ENCODE assay signal across 36 mouse cellular contexts in genomic region chr7:89850510-89850909, GRCm38 (mm10). TPM values are rescaled to one million over a fixed set of nuclear protein-coding genes. Genes with fewer than 3 reads are reported as not detected.
A peak's percentile ranks its signal among the peaks of the same experiment; 100 is the strongest.
DNase-seq lines count a peak whose midpoint lies in the region; TF ChIP-seq lines count a peak whose summit lies in the region.
"Had no signal": no experiment of that assay in that cellular context is flagged by ENCODE, and none has a peak within 500 bp of the region (broad histone marks: within the 10 kb centered on the region; RNA-seq: fewer than 3 reads in every experiment).

No protein-coding gene starts in this region.

- TF ChIP-seq POLR2A in kidney, adult 2 months (IDR thresholded peaks at IDR 0.05; ENCODE audit: low read depth, low read length), result no peak

- no peak for TF ChIP-seq CTCF in kidney, adult 2 months (conservative IDR thresholded peaks at IDR 0.05; ENCODE audit: insufficient read depth, insufficient read length, low read depth, low read length)

- no peaks in the 10 kb centered on the region for H3K27me3 ChIP-seq in kidney, adult 2 months (replicated peaks; ENCODE audit: control insufficient read depth, insufficient read depth, low read length)
- H3K27me3 ChIP-seq: embryonic facial prominence, embryonic 13.5 days; forebrain, embryonic 12.5 days; hindbrain, embryonic 15.5 days; lung, embryonic 15.5 days; midbrain, embryonic 15.5 days had no signal

- WGBS in kidney, adult 2 months, result 28% methylated on average over 3 of the region's 3 CpGs

- no peak overlapping the region for H3K27ac ChIP-seq in kidney, adult 2 months (ENCODE audit: insufficient read depth, low read depth, low read length)
- H3K27ac ChIP-seq: embryonic facial prominence, embryonic 13.5 days; forebrain, embryonic 12.5 days; heart, adult 2 months; hindbrain, embryonic 15.5 days; kidney, postnatal 0 days; liver, embryonic 14.5 days; lung, embryonic 15.5 days; midbrain, embryonic 10.5 days; midbrain, embryonic 15.5 days; stomach, postnatal 0 days had no signal

- no peaks in the 10 kb centered on the region for H3K4me1 ChIP-seq in kidney, adult 2 months (ENCODE audit: control insufficient read depth, insufficient read depth, low read length)
- H3K4me1 ChIP-seq: forebrain, embryonic 12.5 days; hindbrain, embryonic 15.5 days; lung, embryonic 15.5 days; midbrain, embryonic 10.5 days; midbrain, embryonic 15.5 days had no signal

- no peak overlapping the region for H3K4me3 ChIP-seq in kidney, adult 2 months (ENCODE audit: insufficient read depth, low read depth, low read length)
- H3K4me3 ChIP-seq: embryonic facial prominence, embryonic 13.5 days; erythroblast, embryonic 14.5 days; forebrain, embryonic 12.5 days; heart, adult 2 months; hindbrain, embryonic 15.5 days; lung, embryonic 15.5 days; midbrain, embryonic 10.5 days; midbrain, embryonic 15.5 days had no signal

- peak; percentile 74 to 92 for DNase-seq in adrenal gland, adult (ENCODE audit: inconsistent age in 2 of 2, low spot score in 1 of 2)
- no peak for DNase-seq in adrenal gland, postnatal 4 days (ENCODE audit: low spot score in 2 of 2)
- DNase-seq in kidney, adult 2 months, result peak; percentile 21
- no peak for DNase-seq in kidney, adult 9 months
- DNase-seq in adrenal gland, postnatal 10 days, result peak; percentile 12
- peak; percentile 65 for DNase-seq in fibroblast of lung, adult 2 months (ENCODE audit: low read depth)
- no peak for DNase-seq in cerebellum, postnatal 14 days
- DNase-seq in layer of hippocampus, postnatal 14 days (ENCODE audit: low spot score in 2 of 2), result no peak
- DNase-seq: cerebellum, adult 9-10 months; gastrocnemius, postnatal 25 days; kidney, adult 18-20 months; liver; right cerebral cortex, postnatal 25 days; thymus, adult 18-20 months; thymus, postnatal 25 days had no signal

- no peaks in the 10 kb centered on the region for H3K36me3 ChIP-seq in kidney, adult 2 months (ENCODE audit: control insufficient read depth, insufficient read depth, low read length)
- H3K36me3 ChIP-seq: embryonic facial prominence, embryonic 13.5 days; forebrain, embryonic 12.5 days; G1E; hindbrain, embryonic 15.5 days; lung, embryonic 15.5 days; midbrain, embryonic 10.5 days; midbrain, embryonic 15.5 days had no signal

RNA-seq across cellular contexts. Expression of gene Ccdc81, which starts 52.9 kb away (rescaled TPM):
- total RNA-seq in adrenal gland, postnatal 4 days (2021), result under 1 TPM; 0.25 to 0.28 TPM
- polyA plus RNA-seq in kidney, adult 2 months (2012; rRNA removed), result not detected in 2 replicates
- under 1 TPM in 1 of 2 experiments, not detected in 1; 0.21 TPM for total RNA-seq in adrenal gland, postnatal 10 days (2021)
- total RNA-seq in layer of hippocampus, postnatal 14 days (2021), result 1 to 10 TPM in 1 of 2 experiments, under 1 TPM in 1; 0.38 to 1.3 TPM
- total RNA-seq: common myeloid progenitor, adult 5-6 weeks; G1E; gastrocnemius, adult 18-20 months; gastrocnemius, postnatal 25 days; heart, adult 2 months; hematopoietic stem cell, adult 5-6 weeks; megakaryocyte progenitor cell, adult 5-6 weeks; neutrophil, adult 5-6 weeks had no signal
- polyA plus RNA-seq: erythroblast, embryonic 14.5 days; G1E; inflammation-experienced regulatory T-cells, adult 6 months; large intestine, adult 2 months; limb, embryonic 11.5 days; liver, embryonic 14.5 days; neural tube, embryonic 11.5 days had no signal

Comparison
In these comparisons a context has a peak if more than half of its experiments do, and no peak if none do; other contexts are left out.
1. DNase-seq: peak in adrenal gland, adult (2 of 2), kidney, adult 2 months (single experiment), adrenal gland, postnatal 10 days (single experiment) and fibroblast of lung, adult 2 months (single experiment); none in adrenal gland, postnatal 4 days (0 of 2), kidney, adult 9 months (single experiment), cerebellum, postnatal 14 days (0 of 2) and layer of hippocampus, postnatal 14 days (0 of 2).